Mouse (Mus musculus): ENCODE data around the gene Rbp1.

- no peak for TF ChIP-seq CTCF (IDR thresholded peaks at IDR 0.05; ENCODE audit: low read depth)
- no peak for TF ChIP-seq EP300 (optimal IDR thresholded peaks at IDR 0.05)
Measured at GRCm38 (mm10) chr9:98424725-98425210, 2.0 kb downstream of the Rbp1 start.

All from stomach, postnatal 0 days (tissue).